In the genomic region with DNA sequence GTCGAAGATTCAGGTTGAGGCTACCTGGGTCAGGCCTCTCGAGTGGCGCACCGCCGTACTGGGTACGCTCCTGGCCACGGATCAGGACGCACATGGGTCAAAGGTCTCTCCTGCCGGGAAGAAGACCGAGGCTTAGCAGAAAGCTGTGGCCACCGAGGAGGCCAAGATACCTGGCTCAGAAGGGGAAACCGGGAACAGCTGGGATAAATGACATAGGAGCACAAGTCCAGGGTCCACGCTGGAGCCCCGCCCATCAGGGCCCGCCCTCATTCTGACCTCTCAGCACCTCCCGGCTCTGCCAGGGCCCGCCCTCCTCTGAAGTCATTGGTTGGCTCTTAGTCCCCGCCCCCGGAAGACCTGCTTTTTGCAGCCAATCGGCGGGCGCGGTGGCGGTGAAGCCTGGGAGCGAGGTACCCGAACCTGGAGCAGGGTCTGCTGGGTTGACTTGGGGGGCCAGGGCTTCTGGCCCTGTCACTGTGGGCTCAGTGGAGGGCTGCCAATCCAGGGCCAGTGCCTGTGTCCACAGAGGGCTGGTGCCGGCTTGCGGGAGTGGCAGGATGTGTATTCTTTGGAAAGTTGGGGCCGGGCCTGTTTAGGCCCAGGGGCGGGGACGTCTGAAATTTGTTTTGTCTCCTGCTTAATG, we compare ENCODE assay signal across 8 mouse cellular contexts. TPM values are rescaled to one million over a fixed set of nuclear protein-coding genes. Genes with fewer than 3 reads are reported as not detected.
DNase-seq lines count a peak whose midpoint lies in the region; ATAC-seq lines count a peak whose summit lies in the region.

A gene (plus strand): TSS at position 325 of the 643 bp plus-strand sequence.

- peak; percentile 99 for ATAC-seq in megakaryocyte progenitor cell, adult 5-6 weeks (replicated peaks; ENCODE audit: poor library complexity)

- peak; percentile 91 for DNase-seq in adipocyte (ENCODE audit: low spot score)
- peak; percentile 96 for DNase-seq in embryo, embryonic 10 days (ENCODE audit: low spot score)
- peak; percentile 98 for DNase-seq in gastrocnemius, postnatal 10 days
- DNase-seq in induced T-regulatory cell, adult 2 months (ENCODE audit: low read depth): peak; percentile 96
- peak; percentile 83 to 96 for DNase-seq in left cerebral cortex, adult 9 months (ENCODE audit: low spot score in 2 of 2)
- peak; percentile 96 for DNase-seq in right cerebral cortex, postnatal 14 days
- DNase-seq in urinary bladder, postnatal 36 days (ENCODE audit: low spot score in 2 of 2): peak; percentile 97

RNA-seq across cellular contexts. Expression of the gene that starts here (rescaled TPM):
- 10 to 100 TPM; 12.3 to 14.5 TPM for total RNA-seq in gastrocnemius, postnatal 10 days (2021)
- 2.2 and 3.2 TPM in 2 replicates for total RNA-seq in megakaryocyte progenitor cell, adult 5-6 weeks (2015)
- 3.7 and 4.0 TPM in 2 replicates for total RNA-seq in megakaryocyte progenitor cell, adult 5-6 weeks (2017)

Comparison
In these comparisons a context has a peak if more than half of its experiments do, and no peak if none do; other contexts are left out.
1. Peak in every context shown above with its lines: DNase-seq and ATAC-seq.